Mouse (Mus musculus) gastrocnemius, adult 18-20 months (tissue): Measurements from ENCODE around the gene Proser2. TPM values are rescaled to one million over a fixed set of nuclear protein-coding genes. Genes with fewer than 3 reads are reported as not detected.

Experiments
- DNase-seq: peaks from one replicate; pipeline ENCODE4 v3.0.0; 2021; ENCODE audit warnings: low spot score
- total RNA-seq, 2 experiments: library from RNA; stranded (reverse); gene quantifications; 2 replicates each; pipeline ENCODE4 v1.2.3; 2021

The Proser2 gene
- total RNA-seq, 2 experiments from 2014 or later, result 0.93 to 1.7 TPM

GRCm38 (mm10) chr2:6074891-6075529 lies 55.0 kb downstream of the Proser2 start:
- DNase-seq, result no peak

GRCm38 (mm10) chr2:6072685-6073260 lies 57.2 kb downstream of the Proser2 start:
- DNase-seq, result no peak

GRCm38 (mm10) chr2:6071598-6072440 lies 58.2 kb downstream of the Proser2 start:
- no peak for DNase-seq

GRCm38 (mm10) chr2:6070925-6071324 lies 59.1 kb downstream of the Proser2 start:
- no peak for DNase-seq

- no peak for DNase-seq
These were observed 62.7 kb downstream of the Proser2 start for GRCm38 (mm10) chr2:6067341-6067740.

GRCm38 (mm10) chr2:6060071-6060804 lies 69.8 kb downstream of the Proser2 start:
- no peak for DNase-seq

- DNase-seq, result no peak
These were observed 70.7 kb downstream of the Proser2 start for GRCm38 (mm10) chr2:6059291-6059690.

GRCm38 (mm10) chr2:6056518-6056917 lies 73.5 kb downstream of the Proser2 start:
- no peak for DNase-seq

- no peak for DNase-seq
These were observed 74.5 kb downstream of the Proser2 start for GRCm38 (mm10) chr2:6055466-6055865.

- DNase-seq, result no peak
These were observed 81.0 kb downstream of the Proser2 start for GRCm38 (mm10) chr2:6049018-6049417.

- DNase-seq, result no peak
These were observed 81.4 kb downstream of the Proser2 start for GRCm38 (mm10) chr2:6048570-6048969.

Other genes with a start within 250 kb of the Proser2 start
- gene Sec61a2, start 234.8 kb downstream of the Proser2 start, total RNA-seq, result 10 to 100 TPM; 29.4 to 31.9 TPM
- 1 to 10 TPM; 1.7 to 2.6 TPM for gene Dhtkd1, start 187.4 kb downstream of the Proser2 start, total RNA-seq
- 10 to 100 TPM; 29.0 to 29.4 TPM for gene Upf2, start 178.7 kb downstream of the Proser2 start, total RNA-seq
- 1 to 10 TPM; 5.2 to 5.8 TPM for gene Echdc3, start 82.8 kb upstream of the Proser2 start, total RNA-seq
- 1 to 10 TPM; 2.5 to 4.7 TPM for gene Usp6nl, start 192.5 kb upstream of the Proser2 start, total RNA-seq